Mouse (Mus musculus): ENCODE measurements at regions not wholly inside any gene's neighbourhood (a gene's known extent, or its start where the extent isn't known, plus 50 kb on each side); places are given as distances from the start of the nearest gene placed in this dataset.
A peak's percentile ranks its signal among the peaks of the same experiment; 100 is the strongest.

- Histone ChIP-seq H3K9me3 (replicated peaks; ENCODE audit: low read length) (no peaks in the 10 kb centered on the region), H3K4me1 (replicated peaks; ENCODE audit: insufficient read depth, low read length) (0 out of 2 replicates have a peak, but pooled peaks cover 4% of the 10 kb centered on the region), H3K9ac (ENCODE audit: low read depth, low read length) (no peak overlapping the region), H3K27me3 (ENCODE audit: insufficient read depth, low read length) (no peaks in the 10 kb centered on the region), H3K36me3 (ENCODE audit: insufficient read depth, low read length) (no peaks in the 10 kb centered on the region), H3K4me3 (replicated peaks; ENCODE audit: low read depth, low read length) (no peak overlapping the region), H3K27ac (no peak overlapping the region), H3K4me2 (ENCODE audit: low read length) (no peak overlapping the region)
- TF ChIP-seq CTCF (IDR thresholded peaks at IDR 0.05; ENCODE audit: low read depth): no peak
- ATAC-seq (replicated peaks; ENCODE audit: low FRiP score, low read depth) (no peak), DNase-seq (ENCODE audit: low spot score) (no peak)
- 64% methylated on average over 9 of the region's 9 CpGs for WGBS
These were observed 469.1 kb downstream of the Glrx3 start for GRCm38 (mm10) chr7:137906424-137907060.

- no peak overlapping the region for H3K9ac ChIP-seq (ENCODE audit: low read depth, low read length)
- ATAC-seq (replicated peaks; ENCODE audit: low FRiP score, low read depth) (peak; percentile 95), DNase-seq (ENCODE audit: low spot score) (peak; percentile 48)
- H3K4me1 ChIP-seq (replicated peaks; ENCODE audit: insufficient read depth, low read length): 0 out of 2 replicates have a peak, but pooled peaks cover 7% of the 10 kb centered on the region
- no peaks in the 10 kb centered on the region for H3K27me3 ChIP-seq (ENCODE audit: insufficient read depth, low read length)
- no peaks in the 10 kb centered on the region for H3K9me3 ChIP-seq (replicated peaks; ENCODE audit: low read length)
- no peaks in the 10 kb centered on the region for H3K36me3 ChIP-seq (ENCODE audit: insufficient read depth, low read length)
- TF ChIP-seq CTCF (IDR thresholded peaks at IDR 0.05; ENCODE audit: low read depth): no peak
- no peak overlapping the region for H3K4me3 ChIP-seq (replicated peaks; ENCODE audit: low read depth, low read length)
- H3K27ac ChIP-seq: no peak overlapping the region
- 18% methylated on average over 3 of the region's 3 CpGs for WGBS
- no peak overlapping the region for H3K4me2 ChIP-seq (ENCODE audit: low read length)
These were observed 472.0 kb downstream of the Glrx3 start for GRCm38 (mm10) chr7:137909456-137909855.

- H3K9ac ChIP-seq (ENCODE audit: low read depth, low read length): no peak overlapping the region
- no peak for TF ChIP-seq CTCF (IDR thresholded peaks at IDR 0.05; ENCODE audit: low read depth)
- no peaks in the 10 kb centered on the region for H3K9me3 ChIP-seq (replicated peaks; ENCODE audit: low read length)
- ATAC-seq (replicated peaks; ENCODE audit: low FRiP score, low read depth) (no peak), DNase-seq (ENCODE audit: low spot score) (no peak)
- no peak overlapping the region for H3K27ac ChIP-seq
- H3K4me1 ChIP-seq (replicated peaks; ENCODE audit: insufficient read depth, low read length): 0 out of 2 replicates have a peak, but pooled peaks cover 3% of the 10 kb centered on the region
- H3K4me3 ChIP-seq (replicated peaks; ENCODE audit: low read depth, low read length): no peak overlapping the region
- no peaks in the 10 kb centered on the region for H3K36me3 ChIP-seq (ENCODE audit: insufficient read depth, low read length)
- no peaks in the 10 kb centered on the region for H3K27me3 ChIP-seq (ENCODE audit: insufficient read depth, low read length)
- WGBS: 59% methylated on average over 4 of the region's 4 CpGs
- no peak overlapping the region for H3K4me2 ChIP-seq (ENCODE audit: low read length)
These were observed 476.2 kb downstream of the Glrx3 start for GRCm38 (mm10) chr7:137913551-137914105.

- DNase-seq (ENCODE audit: low spot score) (no peak), ATAC-seq (replicated peaks; ENCODE audit: low FRiP score, low read depth) (peak; percentile 33; the same call in 1 of the 2 replicates)
- Histone ChIP-seq H3K4me3 (replicated peaks; ENCODE audit: low read depth, low read length) (no peak overlapping the region), H3K4me1 (replicated peaks; ENCODE audit: insufficient read depth, low read length) (0 out of 2 replicates have a peak, but pooled peaks cover 3% of the 10 kb centered on the region), H3K36me3 (ENCODE audit: insufficient read depth, low read length) (no peaks in the 10 kb centered on the region), H3K27ac (no peak overlapping the region), H3K27me3 (ENCODE audit: insufficient read depth, low read length) (no peaks in the 10 kb centered on the region), H3K9me3 (replicated peaks; ENCODE audit: low read length) (no peaks in the 10 kb centered on the region), H3K4me2 (ENCODE audit: low read length) (no peak overlapping the region), H3K9ac (ENCODE audit: low read depth, low read length) (no peak overlapping the region)
- WGBS: 74% methylated on average over 5 of the region's 5 CpGs
- no peak for TF ChIP-seq CTCF (IDR thresholded peaks at IDR 0.05; ENCODE audit: low read depth)
These were observed 477.1 kb downstream of the Glrx3 start for GRCm38 (mm10) chr7:137914506-137914905.

GRCm38 (mm10) chr7:137916351-137916750, 478.9 kb downstream of the Glrx3 start:
- no peak overlapping the region for H3K9ac ChIP-seq (ENCODE audit: low read depth, low read length)
- WGBS: 81% methylated on average over 1 of the region's 1 CpGs
- no peak overlapping the region for H3K27ac ChIP-seq
- ATAC-seq (replicated peaks; ENCODE audit: low FRiP score, low read depth): no peak
- H3K4me1 ChIP-seq (replicated peaks; ENCODE audit: insufficient read depth, low read length): 0 out of 2 replicates have a peak, but pooled peaks cover 3% of the 10 kb centered on the region
- no peak for DNase-seq (ENCODE audit: low spot score)
- H3K4me3 ChIP-seq (replicated peaks; ENCODE audit: low read depth, low read length): no peak overlapping the region
- no peaks in the 10 kb centered on the region for H3K36me3 ChIP-seq (ENCODE audit: insufficient read depth, low read length)
- no peaks in the 10 kb centered on the region for H3K27me3 ChIP-seq (ENCODE audit: insufficient read depth, low read length)
- no peak overlapping the region for H3K4me2 ChIP-seq (ENCODE audit: low read length)
- H3K9me3 ChIP-seq (replicated peaks; ENCODE audit: low read length): no peaks in the 10 kb centered on the region
- no peak for TF ChIP-seq CTCF (IDR thresholded peaks at IDR 0.05; ENCODE audit: low read depth)

GRCm38 (mm10) chr7:137924464-137925167, 472.9 kb downstream of the Tcerg1l start:
- WGBS: 52% methylated on average over 7 of the region's 7 CpGs
- DNase-seq (ENCODE audit: low spot score): no peak

More at GRCm38 (mm10) chr7:137924464-137925167, 472.9 kb downstream of the Tcerg1l start:
- Histone ChIP-seq H3K9me3 (replicated peaks; ENCODE audit: low read length) (no peaks in the 10 kb centered on the region), H3K9ac (ENCODE audit: low read depth, low read length) (no peak overlapping the region), H3K27ac (no peak overlapping the region), H3K27me3 (ENCODE audit: insufficient read depth, low read length) (no peaks in the 10 kb centered on the region), H3K4me3 (replicated peaks; ENCODE audit: low read depth, low read length) (no peak overlapping the region), H3K4me2 (ENCODE audit: low read length) (no peak overlapping the region), H3K4me1 (replicated peaks; ENCODE audit: insufficient read depth, low read length) (no peaks in the 10 kb centered on the region), H3K36me3 (ENCODE audit: insufficient read depth, low read length) (no peaks in the 10 kb centered on the region)
- ATAC-seq (replicated peaks; ENCODE audit: low FRiP score, low read depth): no peak
- no peak for TF ChIP-seq CTCF (IDR thresholded peaks at IDR 0.05; ENCODE audit: low read depth)
